Mouse (Mus musculus): ENCODE measurements at regions not wholly inside any gene's neighbourhood (a gene's known extent, or its start where the extent isn't known, plus 50 kb on each side); places are given as distances from the start of the nearest gene placed in this dataset.

DNA sequence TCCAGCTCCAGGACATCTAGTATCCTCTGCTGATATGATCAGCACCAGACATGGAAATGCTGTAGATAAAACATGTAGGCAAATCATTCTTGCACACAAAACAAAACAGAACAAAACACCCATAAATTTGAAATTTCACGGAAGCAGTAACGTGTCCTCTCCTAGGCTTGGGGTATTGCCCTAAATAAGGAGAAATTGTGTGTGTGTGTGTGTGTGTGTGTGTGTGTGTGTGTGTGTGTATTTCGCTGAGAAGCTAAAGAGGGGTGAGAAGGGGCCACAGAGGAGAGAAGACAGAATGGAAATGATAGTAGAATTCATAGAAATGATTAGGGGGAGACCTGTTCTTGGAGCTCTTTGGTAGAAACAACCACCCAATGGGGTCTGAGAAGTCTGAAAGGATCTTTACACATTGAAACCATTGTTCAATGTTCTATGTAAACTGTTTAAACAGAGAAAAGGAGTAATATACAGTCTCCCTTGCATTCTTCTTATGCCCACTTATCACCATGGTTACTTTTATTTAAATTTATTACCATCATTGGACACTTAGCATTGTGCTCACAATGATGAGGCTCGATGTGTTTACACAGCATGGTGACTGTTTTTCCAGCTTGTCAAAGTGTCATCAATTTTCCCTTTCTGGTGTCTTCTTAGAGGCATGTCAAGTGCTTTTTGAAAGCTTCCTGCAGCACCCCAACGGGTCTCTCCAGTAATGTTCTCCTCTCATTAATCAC is 317.3 kb upstream of the 4933412E24Rik start:
- no peak overlapping the region for H3K4me3 ChIP-seq (replicated peaks; ENCODE audit: control insufficient read depth, low read depth, low read length)
- no peak overlapping the region for H3K27ac ChIP-seq (ENCODE audit: control insufficient read depth, insufficient read depth, low read depth, low read length, poor library complexity)
- 56% methylated on average over 5 of the region's 5 CpGs for WGBS
- no peaks in the 10 kb centered on the region for H3K4me1 ChIP-seq (ENCODE audit: control insufficient read depth, insufficient read depth, low read length)
- TF ChIP-seq POLR2A (IDR thresholded peaks at IDR 0.05; ENCODE audit: borderline replicate concordance, control insufficient read depth, low read depth, low read length), result no peak
- no peak for TF ChIP-seq CTCF (IDR thresholded peaks at IDR 0.05; ENCODE audit: control insufficient read depth, insufficient read depth, low read length)

- TF ChIP-seq POLR2A (IDR thresholded peaks at IDR 0.05; ENCODE audit: borderline replicate concordance, control insufficient read depth, low read depth, low read length) (no peak), CTCF (IDR thresholded peaks at IDR 0.05; ENCODE audit: control insufficient read depth, insufficient read depth, low read length) (no peak)
- 87% methylated on average over 2 of the region's 2 CpGs for WGBS
- Histone ChIP-seq H3K27ac (ENCODE audit: control insufficient read depth, insufficient read depth, low read depth, low read length, poor library complexity) (no peak overlapping the region), H3K4me1 (ENCODE audit: control insufficient read depth, insufficient read depth, low read length) (no peaks in the 10 kb centered on the region), H3K4me3 (replicated peaks; ENCODE audit: control insufficient read depth, low read depth, low read length) (no peak overlapping the region)
These were observed 301.2 kb upstream of the 4933412E24Rik start for GRCm38 (mm10) chr15:60317577-60317976.

- WGBS, result 45% methylated on average over 5 of the region's 5 CpGs
- no peak for TF ChIP-seq CTCF (IDR thresholded peaks at IDR 0.05; ENCODE audit: control insufficient read depth, insufficient read depth, low read length)
- no peak for TF ChIP-seq POLR2A (IDR thresholded peaks at IDR 0.05; ENCODE audit: borderline replicate concordance, control insufficient read depth, low read depth, low read length)
- Histone ChIP-seq H3K4me1 (ENCODE audit: control insufficient read depth, insufficient read depth, low read length) (no peaks in the 10 kb centered on the region), H3K27ac (ENCODE audit: control insufficient read depth, insufficient read depth, low read depth, low read length, poor library complexity) (no peak overlapping the region), H3K4me3 (replicated peaks; ENCODE audit: control insufficient read depth, low read depth, low read length) (no peak overlapping the region)
These were observed 298.8 kb upstream of the 4933412E24Rik start for GRCm38 (mm10) chr15:60315210-60315609.

- TF ChIP-seq CTCF (IDR thresholded peaks at IDR 0.05; ENCODE audit: control insufficient read depth, insufficient read depth, low read length) (no peak), POLR2A (IDR thresholded peaks at IDR 0.05; ENCODE audit: borderline replicate concordance, control insufficient read depth, low read depth, low read length) (no peak)
- H3K27ac ChIP-seq (ENCODE audit: control insufficient read depth, insufficient read depth, low read depth, low read length, poor library complexity), result no peak overlapping the region
- H3K4me3 ChIP-seq (replicated peaks; ENCODE audit: control insufficient read depth, low read depth, low read length), result no peak overlapping the region
- no peaks in the 10 kb centered on the region for H3K4me1 ChIP-seq (ENCODE audit: control insufficient read depth, insufficient read depth, low read length)
- 78% methylated on average over 3 of the region's 3 CpGs for WGBS
These were observed 293.5 kb upstream of the 4933412E24Rik start for GRCm38 (mm10) chr15:60309909-60310308.

DNA sequence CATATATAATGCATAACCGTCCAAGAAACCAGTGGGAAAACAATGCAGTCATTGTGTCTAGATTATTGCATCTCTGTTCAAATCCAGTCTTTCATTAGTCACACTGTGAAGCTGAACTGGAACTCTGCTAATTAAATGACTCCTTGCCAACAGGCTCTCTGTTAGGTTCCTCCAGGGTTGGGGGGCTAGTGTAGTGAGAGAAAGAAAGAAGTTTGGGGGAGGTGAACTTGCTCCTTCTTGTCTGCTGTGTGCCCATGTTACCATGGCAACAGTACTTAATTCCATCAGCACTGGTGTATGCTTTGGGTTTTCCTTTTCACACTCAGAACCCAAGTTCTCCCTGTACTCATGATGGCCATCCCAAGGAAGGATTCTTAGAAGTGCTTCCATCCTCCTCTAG is 292.6 kb upstream of the 4933412E24Rik start:
- Histone ChIP-seq H3K4me3 (replicated peaks; ENCODE audit: control insufficient read depth, low read depth, low read length) (no peak overlapping the region), H3K27ac (ENCODE audit: control insufficient read depth, insufficient read depth, low read depth, low read length, poor library complexity) (no peak overlapping the region), H3K4me1 (ENCODE audit: control insufficient read depth, insufficient read depth, low read length) (no peaks in the 10 kb centered on the region)
- TF ChIP-seq CTCF (IDR thresholded peaks at IDR 0.05; ENCODE audit: control insufficient read depth, insufficient read depth, low read length) (no peak), POLR2A (IDR thresholded peaks at IDR 0.05; ENCODE audit: borderline replicate concordance, control insufficient read depth, low read depth, low read length) (no peak)
- 70% methylated on average over 1 of the region's 1 CpGs for WGBS

GRCm38 (mm10) chr15:60308126-60308525 is 291.7 kb upstream of the 4933412E24Rik start:
- no peak overlapping the region for H3K27ac ChIP-seq (ENCODE audit: control insufficient read depth, insufficient read depth, low read depth, low read length, poor library complexity)
- H3K4me1 ChIP-seq (ENCODE audit: control insufficient read depth, insufficient read depth, low read length), result no peaks in the 10 kb centered on the region
- TF ChIP-seq POLR2A (IDR thresholded peaks at IDR 0.05; ENCODE audit: borderline replicate concordance, control insufficient read depth, low read depth, low read length) (no peak), CTCF (IDR thresholded peaks at IDR 0.05; ENCODE audit: control insufficient read depth, insufficient read depth, low read length) (no peak)
- no peak overlapping the region for H3K4me3 ChIP-seq (replicated peaks; ENCODE audit: control insufficient read depth, low read depth, low read length)
- 78% methylated on average over 2 of the region's 2 CpGs for WGBS

DNA sequence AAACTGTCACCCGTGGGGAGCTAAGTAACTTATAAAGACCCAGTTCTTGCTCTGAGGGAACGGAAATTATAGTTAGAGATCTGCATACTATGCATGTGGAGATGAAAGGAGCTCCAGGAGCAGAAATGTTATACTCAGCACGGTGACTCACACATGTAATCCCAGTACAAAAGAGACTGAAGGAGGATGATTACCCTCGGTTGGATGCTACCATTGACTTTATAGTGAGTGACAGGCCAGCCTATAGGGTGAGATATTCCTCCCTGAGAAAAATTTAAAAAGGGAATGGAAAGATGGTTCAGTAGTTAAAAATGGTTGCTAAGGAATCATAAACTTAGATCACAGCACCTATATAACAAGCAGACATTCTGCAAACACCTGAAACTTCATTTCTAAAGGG is 287.1 kb upstream of the 4933412E24Rik start:
- 76% methylated on average over 4 of the region's 4 CpGs for WGBS
- TF ChIP-seq POLR2A (IDR thresholded peaks at IDR 0.05; ENCODE audit: borderline replicate concordance, control insufficient read depth, low read depth, low read length) (no peak), CTCF (IDR thresholded peaks at IDR 0.05; ENCODE audit: control insufficient read depth, insufficient read depth, low read length) (no peak)

GRCm38 (mm10) chr15:60301939-60302338 is 285.5 kb upstream of the 4933412E24Rik start:
- Histone ChIP-seq H3K4me1 (ENCODE audit: control insufficient read depth, insufficient read depth, low read length) (no peaks in the 10 kb centered on the region), H3K4me3 (replicated peaks; ENCODE audit: control insufficient read depth, low read depth, low read length) (no peak overlapping the region), H3K27ac (ENCODE audit: control insufficient read depth, insufficient read depth, low read depth, low read length, poor library complexity) (no peak overlapping the region)
- TF ChIP-seq CTCF (IDR thresholded peaks at IDR 0.05; ENCODE audit: control insufficient read depth, insufficient read depth, low read length) (no peak), POLR2A (IDR thresholded peaks at IDR 0.05; ENCODE audit: borderline replicate concordance, control insufficient read depth, low read depth, low read length) (no peak)
- WGBS, result 76% methylated on average over 4 of the region's 4 CpGs

More for the DNA sequence above, 287.1 kb upstream of the 4933412E24Rik start:
- Histone ChIP-seq H3K4me3 (replicated peaks; ENCODE audit: control insufficient read depth, low read depth, low read length) (no peak overlapping the region), H3K4me1 (ENCODE audit: control insufficient read depth, insufficient read depth, low read length) (no peaks in the 10 kb centered on the region), H3K27ac (ENCODE audit: control insufficient read depth, insufficient read depth, low read depth, low read length, poor library complexity) (no peak overlapping the region)
